Mouse (Mus musculus): Measurements from ENCODE around the gene Plce1. TPM values are rescaled to one million over a fixed set of nuclear protein-coding genes. Genes with fewer than 3 reads are reported as not detected.

The Plce1 gene
- 4.3 TPM for polyA plus RNA-seq (2014; fragmentation: Illumina TruSeq; extraction: RNeasy Lipid Tissue Mini Kit (QIAGEN cat#74804); ENCODE audit: low read depth, low replicate concordance)

DNA sequence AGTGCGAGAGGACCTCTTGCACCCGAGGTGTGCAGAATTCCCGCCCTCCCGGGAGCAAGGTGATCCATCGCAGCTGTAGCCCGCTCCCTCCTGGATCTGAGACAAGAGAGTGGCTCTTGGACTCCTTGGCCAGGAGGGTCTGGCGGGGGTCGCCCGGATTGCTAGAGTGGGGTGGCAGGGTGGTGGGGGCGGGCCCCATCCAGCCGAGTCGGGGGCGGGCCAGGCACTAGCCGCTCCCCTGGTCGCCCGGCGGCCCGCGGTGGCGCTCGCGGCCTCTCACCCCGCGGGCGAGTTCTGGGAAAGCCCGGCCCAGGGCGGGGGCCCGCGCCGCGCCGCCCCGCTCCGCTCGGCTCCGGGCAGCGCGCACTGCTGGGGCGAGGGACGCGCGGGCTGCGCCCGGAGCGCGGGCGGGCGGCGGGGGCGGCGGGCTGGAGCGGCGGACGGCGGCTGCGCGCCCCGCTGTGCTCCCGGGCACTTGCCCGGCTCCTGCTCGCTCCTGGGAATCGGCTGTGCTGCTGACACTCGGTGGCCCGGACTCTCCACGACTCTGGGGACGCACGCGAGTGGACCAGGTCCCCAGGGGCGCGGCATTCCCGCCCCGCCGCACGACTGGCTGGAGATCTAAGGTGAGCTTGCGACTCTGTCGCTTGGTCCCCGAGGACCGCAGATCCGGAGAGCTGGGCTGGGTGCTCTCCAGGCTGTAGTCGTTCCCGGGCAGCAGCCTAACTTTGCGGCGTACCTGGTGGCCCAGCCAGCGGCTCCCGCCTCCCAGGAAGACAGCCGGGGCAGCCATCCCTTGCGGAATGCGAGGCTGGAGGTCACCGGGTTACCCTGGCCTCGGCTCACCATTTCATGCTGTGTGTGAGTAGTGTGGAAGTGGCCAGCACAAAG, at the start of gene Plce1:
Gene Plce1, plus strand, starts transcription at position 379 of the 891 bp plus-strand sequence.

DNA sequence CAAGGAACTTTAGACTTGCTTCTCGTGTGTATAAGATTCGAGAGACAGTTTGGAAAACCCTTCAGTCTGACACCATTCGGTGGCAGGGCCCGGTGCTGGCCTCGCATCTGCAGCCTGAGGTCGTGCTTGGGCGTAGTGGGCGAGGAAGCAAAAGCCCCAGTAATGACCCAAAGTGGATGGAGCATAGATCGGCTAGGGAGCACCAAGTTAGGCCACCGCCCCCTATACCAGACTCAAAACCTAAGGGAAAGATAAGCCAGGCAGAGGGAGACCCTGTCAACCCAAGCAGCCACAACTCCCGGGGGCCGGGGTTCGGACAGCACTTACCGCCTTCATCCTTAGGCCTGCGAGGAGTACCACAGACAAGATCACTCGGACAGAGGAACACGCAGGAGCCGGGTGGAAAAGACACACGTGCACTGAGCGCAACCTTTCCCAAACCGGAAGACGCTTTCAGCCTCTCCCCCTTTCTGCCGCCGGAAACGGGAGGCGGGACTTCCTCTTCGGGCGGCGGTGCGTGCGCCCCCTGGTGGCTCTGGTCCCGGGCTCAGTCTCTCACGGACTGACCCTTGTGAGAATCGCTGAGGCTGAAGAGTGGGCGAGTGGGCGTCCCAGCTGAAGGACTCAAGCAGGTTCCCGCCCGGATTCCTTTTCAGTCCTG, 338.0 kb downstream of the Plce1 start, which contains the start of gene Noc3l:
Gene Noc3l, minus strand, starts transcription at position 472 of the 661 bp plus-strand sequence.

Other genes with a start within 250 kb of the Plce1 start
- gene Lgi1, start 216.6 kb upstream of the Plce1 start, polyA plus RNA-seq (2014; fragmentation: Illumina TruSeq; extraction: RNeasy Lipid Tissue Mini Kit (QIAGEN cat#74804); ENCODE audit: low read depth, low replicate concordance), result 4.5 TPM
- gene Slc35g1, start 85.1 kb upstream of the Plce1 start, polyA plus RNA-seq (2014; fragmentation: Illumina TruSeq; extraction: RNeasy Lipid Tissue Mini Kit (QIAGEN cat#74804); ENCODE audit: low read depth, low replicate concordance), result 47.8 TPM

All from adrenal gland, adult 10 weeks (tissue).